Mouse (Mus musculus) cerebellum, postnatal 14 days (tissue): ENCODE results near the gene Mast4.

Experiments
- DNase-seq, 2 experiments: peaks; one replicate each; pipeline ENCODE4 v3.0.0; 2021; ENCODE audit warnings: mixed read lengths in 2 of 2

Gene Mast4

DNA sequence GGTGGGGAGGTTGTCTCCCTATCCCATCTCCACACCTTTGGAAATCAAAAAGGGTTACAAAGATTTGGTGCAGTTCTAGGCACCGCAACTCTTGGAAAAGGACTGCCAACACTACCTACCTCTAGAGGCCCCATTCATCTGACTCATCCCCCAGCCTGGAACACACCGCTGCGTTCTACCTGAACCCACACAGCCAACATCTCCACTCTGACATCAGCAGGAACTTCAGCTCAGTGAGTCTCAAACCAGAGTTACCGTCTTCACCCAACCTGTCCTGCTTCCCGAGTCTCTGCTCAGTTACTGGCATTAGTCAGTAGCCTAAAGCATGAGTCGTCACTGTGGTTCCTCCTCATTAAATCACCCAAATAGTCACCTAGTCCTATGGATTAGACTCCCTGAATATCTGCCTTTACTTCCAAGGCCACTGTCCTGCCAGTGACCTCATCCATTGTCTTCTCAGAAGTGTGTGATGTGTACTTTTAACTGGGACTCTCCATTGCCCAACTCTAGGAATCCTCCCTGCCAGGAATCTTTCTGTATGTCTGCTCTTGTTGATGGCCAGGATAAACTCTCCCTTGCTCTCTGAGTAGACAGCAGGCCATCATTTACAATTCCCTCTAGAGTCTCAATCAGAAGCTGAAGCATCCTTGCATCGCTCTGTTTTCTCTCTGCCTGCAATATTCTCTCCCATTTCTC, 453.8 kb downstream of the Mast4 start:
- no peak for DNase-seq

DNA sequence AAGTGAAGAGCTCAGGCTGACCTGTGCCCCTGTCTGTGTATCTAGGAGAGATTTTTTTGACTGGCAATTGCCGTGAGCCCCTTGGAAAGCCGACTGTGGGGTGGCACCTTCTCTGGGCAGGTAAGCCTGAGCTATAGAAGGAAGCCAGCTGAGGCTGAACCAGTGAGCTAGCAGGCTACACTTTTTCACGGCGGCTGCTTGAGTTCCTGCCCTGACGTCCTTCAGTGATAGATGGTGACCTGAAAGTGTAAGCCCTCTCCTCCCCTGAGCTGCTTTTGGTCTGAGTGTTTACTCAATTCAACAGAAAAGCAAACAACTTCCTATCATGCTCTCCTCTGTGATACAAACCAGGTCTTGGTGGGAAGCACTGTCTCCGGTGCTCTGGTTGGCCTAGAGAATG, 455.7 kb downstream of the Mast4 start:
- DNase-seq = no peak

DNA sequence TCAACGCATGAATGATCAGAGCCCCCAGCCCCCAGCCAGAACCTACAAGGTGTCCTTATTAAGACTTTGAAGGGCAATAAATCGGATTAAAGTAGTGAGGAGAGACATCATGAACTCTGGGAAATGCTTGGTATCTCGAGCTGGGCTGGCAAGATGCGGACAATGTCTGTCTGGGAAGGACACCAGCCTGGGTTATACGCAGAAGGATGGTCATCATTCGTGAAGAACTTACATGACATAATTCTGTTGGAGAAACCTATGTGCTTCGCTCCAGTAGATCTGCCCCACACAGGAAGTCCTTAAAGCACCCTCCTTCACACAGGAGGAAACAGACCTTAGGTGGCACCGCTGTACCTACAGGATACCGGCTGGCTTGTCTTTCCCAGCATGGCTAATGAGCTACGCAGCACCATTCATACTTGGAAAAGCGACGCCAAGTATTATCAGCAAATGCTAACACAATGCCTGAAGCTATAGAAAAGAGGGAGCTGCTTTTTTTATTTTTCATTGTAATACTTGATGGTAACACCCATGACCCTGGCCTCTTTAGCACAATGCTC, 456.5 kb downstream of the Mast4 start:
- DNase-seq = no peak

DNA sequence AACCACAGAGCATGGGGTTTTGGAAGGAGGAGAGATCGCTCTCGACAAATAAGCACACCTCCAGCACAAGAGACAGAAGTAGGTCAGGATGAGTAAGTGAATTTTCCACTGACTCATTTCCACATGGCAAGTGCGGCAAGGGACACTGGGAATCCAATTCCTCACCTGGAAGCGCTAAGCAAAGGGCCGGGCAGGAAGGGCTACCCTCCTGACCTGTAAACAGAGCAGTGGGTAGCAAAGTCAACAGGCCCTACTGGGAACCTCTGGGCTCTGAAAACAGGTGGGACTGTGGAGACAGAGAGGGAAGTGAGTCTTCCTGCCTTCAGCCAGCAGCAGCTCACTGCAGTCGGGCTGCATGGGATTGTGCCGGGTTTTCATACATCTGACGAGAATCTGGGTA, 457.1 kb downstream of the Mast4 start:
- no peak for DNase-seq

DNA sequence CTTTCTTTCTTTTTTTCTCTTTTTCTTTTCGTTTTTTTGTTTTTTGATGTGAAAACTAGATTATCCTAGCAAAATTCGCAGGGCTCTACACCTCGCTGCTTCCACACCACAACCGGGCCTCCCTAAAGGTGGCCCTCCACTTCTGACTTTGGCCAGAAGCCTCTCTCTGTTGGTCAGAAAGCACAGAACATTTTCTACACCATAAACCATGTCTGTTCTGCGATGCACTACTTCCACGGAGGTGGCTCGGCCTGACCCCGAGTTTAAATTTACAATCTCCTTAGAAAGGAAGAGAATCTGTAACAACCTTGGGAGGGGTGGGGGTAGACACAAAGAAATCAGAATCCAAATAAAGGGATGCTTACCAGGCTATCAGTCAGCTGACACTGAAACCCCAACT, 458.8 kb downstream of the Mast4 start:
- DNase-seq = no peak

DNA sequence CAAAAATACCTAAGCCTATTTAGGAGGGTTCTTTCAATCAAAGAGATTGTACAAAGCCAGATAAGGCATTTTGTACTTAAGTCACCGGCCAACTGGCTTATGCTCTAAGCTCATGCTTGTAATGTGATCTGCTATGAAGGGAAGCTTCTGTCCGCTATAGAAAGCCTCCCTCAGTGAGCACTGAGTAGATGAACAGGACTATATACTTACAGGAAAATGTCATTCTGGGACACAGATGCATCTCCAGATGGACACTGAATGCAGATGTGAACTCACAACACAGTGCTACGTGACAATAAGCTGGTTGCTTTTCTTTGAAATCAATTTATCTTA, 459.2 kb downstream of the Mast4 start:
- no peak for DNase-seq

DNA sequence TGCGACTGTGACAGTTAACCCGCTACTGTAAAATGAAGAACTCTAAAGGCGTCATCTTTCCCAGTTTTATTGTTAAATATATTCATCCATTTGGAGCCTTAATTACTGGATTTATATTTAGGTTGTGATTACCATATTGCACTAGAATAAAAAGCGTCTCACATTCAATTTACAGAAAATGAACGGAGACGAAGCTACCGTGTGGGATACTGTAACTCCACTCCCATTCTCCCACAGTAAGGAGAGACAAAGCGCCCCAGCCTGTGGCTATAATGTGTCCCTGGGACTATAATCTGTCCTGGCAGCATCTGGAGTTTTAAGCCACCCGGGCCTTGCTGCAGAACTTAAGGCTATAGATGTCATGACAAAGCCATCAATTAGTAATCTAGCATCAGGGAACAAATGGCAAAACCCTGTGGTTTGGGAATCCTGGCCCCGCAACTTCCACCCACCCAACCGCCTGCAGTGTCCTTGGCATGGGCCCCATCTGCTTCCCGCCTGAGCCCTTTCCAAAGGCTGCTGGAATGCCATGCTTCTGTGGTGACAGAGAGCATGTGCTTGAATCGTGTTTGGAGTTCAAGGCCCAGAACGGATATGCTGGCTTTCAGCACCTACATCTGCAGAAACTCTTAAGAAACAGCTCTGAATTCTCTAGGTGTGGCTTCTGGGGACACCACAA, 459.7 kb downstream of the Mast4 start:
- DNase-seq = peak; percentile 61 to 66

DNA sequence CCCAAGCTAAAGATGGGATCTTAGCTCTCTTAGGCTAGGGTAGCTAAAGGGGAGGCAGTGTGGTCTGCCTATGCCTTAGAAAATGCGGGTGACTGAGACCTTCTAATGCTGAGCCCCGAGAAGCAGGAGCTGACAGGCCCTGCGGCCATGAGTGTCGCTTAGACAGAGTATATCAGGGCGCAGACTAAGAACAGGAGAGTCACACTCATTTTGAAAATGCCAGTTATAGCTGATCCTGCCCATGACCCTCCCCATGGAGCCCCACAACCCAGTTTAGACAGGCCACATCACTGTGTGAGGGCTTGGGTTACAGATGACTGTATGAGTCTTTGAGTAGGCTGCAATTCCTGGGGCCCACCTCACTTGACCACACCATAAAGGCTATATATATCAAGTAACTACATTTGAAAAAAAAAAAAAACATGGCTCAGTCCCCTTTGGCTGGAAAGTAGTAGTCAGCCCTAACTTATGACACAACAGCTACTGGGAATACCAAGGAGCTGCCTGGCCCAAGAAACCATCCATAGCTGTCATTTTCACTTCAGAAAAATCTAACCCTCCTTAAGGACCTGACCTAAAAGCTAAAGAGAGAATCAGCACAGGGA, 460.8 kb downstream of the Mast4 start:
- DNase-seq = no peak

DNA sequence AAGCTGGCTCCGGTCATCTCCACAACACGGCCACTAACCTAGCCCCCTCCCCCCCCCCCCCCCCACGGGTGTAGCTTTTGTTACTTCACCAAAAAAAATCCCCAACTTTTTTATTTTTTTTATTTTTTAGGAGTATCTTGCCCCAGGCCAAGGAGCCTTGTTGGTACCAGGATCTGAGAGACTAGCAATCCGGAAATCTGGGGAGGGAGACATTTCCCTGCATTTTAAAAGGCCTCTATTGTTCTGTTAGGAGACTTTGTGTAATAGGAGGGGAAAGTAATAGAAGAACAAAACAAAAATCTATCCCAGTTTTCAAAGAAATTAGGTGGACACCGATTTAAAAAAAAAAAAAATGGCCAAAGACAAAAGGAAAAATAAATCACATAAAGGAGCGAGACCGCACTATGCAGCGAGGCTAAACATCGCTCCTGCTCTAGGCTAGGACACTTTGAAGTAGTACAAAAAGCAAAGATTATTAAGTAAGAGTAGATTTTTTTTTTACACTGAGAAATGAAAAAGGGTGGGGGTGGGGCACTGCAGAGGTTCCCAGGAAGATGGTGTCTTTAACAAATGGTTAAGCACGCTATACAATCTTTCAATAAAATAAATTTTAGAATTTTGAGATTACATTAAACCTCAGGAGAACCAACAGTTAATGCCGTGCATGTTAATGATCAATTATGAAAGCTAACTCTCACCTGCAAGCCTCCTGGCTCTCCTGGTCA, 462.8 kb downstream of the Mast4 start:
- no peak for DNase-seq

DNA sequence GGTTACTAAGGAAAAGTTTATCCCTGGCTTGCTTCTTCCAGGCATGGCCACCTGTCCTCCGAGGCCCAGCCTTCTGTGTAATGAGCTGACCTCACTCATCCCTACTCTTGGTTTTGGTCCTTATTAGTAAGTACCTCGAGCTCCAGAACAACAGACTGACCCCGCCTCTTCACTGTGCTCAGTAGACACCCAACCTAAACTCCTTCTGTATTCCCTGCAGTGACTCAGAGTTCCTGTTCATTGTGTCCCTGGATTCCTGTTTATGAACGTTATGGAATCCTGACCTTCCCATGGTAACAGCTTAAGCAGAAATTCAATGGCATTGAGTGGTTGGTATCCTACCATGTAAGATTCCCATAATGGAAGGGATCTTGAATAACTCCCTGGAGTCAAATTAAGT, 464.8 kb downstream of the Mast4 start:
- DNase-seq = no peak

DNA sequence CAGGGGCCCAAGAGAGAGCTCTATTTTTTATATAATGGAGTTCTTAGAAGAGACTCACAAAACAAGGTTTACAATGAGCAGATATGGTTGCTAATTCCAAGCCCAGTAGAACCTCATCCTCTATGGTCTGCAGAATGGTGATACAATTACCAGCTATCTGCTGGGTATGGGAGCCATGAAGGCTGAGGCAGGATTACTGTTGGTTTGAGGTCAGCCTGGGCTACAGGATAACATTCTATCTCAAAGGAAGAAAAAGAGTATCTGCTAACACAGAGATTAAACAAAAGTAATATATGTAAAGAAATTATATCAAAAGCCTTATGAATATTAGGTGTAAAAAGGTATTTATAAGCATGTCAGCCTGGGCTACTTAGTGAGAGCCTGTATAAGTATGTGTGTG, 467.5 kb downstream of the Mast4 start:
- DNase-seq = no peak

DNA sequence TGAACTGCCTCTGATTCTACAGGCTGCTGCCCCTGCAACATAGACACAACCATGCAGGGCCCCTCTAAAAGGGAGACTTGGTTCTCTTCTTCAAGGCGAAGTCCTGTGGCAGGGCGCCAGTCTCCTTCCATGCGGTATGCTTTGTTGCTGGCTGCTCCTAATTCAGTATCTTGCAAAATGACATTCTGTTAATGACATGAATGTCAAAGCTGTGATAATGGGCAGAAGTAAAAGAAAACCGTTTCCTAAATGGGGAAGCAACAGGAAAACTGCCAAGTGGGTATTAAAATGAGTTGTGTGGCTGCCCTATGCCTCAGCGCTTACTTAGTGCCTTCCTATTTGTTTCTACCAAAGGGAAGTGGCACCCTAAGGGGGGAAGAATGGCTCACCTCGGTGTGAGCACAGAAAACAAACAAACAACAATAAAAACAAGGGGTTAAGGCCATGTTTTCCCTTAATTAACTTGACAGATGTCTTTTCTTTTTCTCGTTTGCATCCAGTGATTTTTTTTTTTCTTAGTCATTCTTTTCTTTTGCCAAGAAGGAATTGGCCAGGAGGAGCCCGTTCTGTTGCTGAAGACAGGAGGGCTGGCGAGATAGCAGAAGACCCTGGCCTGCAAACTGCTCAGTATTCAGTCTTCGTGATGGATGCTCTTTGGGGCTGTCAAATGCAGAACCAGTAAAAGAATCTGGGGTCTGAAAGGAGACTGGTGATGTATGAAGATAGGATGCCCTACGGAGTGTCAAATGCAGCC, 468.1 kb downstream of the Mast4 start:
- DNase-seq = peak; percentile 40 to 55

DNA sequence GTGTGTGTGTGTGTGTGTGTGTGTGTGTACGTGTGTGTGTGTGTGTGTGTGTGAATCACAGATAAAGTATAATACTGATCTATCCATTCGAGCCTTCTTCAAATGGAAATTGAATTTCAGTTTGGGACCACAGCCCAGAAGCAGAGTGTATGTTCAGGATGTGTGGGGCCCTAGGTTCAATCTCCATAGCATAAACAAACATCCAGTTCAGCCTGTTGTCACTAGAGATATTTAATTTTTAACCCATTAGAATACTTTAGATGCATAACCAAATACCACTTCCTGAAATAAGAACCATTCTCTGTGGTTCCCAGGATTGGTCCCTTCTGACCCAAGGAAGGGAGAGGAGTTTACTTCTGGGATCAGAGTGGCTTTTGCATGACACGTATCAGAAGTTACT, 468.8 kb downstream of the Mast4 start:
- DNase-seq = no peak

DNA sequence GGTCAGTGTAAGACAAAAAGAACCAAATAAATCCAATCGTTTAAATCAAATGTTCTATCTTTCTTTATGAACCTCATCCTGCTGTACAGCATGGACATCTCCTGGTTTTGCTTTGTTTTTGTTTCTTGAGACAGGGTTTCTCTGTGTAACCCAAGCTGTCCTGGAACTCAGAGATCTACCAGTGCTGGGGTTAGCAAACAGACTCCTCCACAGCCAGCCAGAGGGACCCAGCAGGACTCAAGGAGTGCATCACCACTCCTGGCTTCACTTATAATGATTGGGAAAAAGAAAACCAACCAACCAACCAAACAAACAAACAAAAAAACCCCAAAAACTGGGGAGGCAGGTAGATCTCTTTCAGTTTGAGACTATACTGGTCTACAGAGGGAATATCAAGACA, 469.5 kb downstream of the Mast4 start:
- DNase-seq = no peak

DNA sequence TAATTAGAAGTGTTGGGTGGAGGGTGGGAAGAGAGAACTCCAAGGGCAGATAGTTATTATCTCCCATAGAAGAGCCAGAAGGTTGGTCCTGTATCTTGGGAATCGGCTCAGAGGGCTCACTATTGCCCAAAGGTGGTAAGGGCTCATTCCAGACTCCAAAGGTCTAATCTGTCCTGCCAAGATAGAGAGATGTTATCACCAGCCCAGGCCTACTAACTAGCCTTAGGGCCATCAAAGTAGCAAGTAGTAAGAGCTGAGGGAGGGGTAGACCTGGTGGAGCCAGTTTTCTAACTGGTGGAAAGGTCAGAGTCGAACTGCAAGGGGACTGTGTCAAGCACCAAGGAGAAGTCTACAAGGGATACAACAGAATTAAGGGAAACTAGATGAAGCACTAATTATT, 470.2 kb downstream of the Mast4 start:
- no peak for DNase-seq

DNA sequence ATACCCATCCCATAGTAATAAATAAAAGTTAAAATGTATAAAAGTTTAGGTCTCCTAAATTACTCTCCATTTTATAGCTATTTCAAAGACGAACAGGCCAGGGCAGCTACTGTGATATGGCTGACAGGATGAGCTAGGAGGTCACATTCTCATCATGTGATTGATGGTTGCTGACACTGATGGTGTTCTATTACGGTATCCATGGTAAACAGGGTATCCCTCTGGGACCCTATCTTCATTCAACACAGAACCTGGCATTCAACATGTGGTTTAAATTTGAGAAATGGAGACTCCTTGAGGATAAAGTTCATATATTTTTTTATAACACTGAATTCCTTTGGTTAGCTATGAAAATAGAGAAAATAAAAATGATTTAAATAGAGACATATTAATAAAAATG, 471.3 kb downstream of the Mast4 start:
- DNase-seq = no peak

DNA sequence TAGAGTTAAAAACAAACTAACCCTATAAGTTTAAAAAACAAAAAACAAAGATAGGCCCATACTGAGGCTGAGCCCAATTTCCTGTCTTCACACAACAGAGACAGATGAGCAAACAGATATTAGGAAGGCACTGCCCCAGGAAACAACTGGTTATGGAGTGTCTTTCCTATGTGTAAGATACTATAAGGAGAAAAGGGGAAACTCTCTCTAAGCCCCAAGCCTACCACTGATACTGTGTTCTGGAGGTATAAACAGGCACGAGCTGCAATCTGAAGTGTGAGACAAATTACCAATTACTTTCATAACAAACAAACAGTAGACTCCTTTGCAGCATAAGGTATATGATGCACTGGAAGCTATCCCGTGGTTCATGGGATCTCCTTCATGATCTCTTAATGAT, 471.9 kb downstream of the Mast4 start:
- DNase-seq = no peak

DNA sequence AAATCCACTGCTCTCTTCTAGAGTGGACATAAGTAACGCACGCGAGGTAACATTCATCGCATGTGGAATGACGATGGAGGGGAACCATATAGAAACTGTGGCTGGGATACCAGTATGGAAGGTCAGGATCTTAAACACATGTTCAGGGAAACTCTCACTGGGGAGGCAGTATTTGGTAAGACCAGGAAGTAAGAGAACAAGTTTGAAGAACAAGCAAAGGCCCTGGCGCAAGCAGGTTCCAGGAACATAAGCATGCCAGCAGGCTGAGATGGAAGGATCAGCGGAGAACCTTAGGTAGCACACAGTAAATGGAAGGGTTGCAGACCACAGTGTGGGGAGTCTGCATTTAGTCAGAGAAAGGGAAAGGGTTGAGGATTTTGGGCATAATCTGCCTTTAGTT, 473.6 kb downstream of the Mast4 start:
- no peak for DNase-seq

DNA sequence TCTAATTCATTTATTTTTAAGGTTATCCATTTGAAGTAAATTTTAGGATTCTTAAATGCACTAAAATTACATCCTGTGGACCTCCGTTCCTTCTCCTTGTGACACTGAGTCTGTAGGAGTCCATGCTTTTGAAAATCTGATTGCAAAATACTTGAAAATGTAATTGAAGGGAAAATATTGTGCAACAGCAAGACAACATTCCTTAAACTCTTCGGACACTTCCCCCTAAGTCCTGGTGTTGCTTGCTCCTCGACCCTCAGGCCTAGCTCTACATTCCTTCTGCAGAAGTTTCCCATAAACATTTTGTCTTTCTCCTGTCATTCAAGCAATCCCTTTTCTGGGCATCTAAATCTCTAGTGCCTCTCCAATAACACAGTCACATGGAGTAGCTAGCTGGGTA, 474.2 kb downstream of the Mast4 start:
- no peak for DNase-seq

DNA sequence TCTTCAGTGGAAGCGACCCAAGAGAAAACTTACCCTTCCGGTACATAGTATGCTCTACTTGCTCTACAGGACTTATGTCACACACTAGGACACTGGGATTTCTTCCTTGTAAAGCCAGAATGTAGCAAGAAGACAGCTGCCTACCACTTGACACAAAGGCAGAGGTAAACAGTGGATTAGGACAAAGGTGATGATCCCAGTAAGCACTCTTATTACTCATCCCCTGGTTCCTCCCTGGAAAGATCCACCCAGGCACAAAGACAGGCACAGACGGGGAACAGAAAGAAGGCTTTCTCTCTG, 476.8 kb downstream of the Mast4 start:
- DNase-seq = no peak

DNA sequence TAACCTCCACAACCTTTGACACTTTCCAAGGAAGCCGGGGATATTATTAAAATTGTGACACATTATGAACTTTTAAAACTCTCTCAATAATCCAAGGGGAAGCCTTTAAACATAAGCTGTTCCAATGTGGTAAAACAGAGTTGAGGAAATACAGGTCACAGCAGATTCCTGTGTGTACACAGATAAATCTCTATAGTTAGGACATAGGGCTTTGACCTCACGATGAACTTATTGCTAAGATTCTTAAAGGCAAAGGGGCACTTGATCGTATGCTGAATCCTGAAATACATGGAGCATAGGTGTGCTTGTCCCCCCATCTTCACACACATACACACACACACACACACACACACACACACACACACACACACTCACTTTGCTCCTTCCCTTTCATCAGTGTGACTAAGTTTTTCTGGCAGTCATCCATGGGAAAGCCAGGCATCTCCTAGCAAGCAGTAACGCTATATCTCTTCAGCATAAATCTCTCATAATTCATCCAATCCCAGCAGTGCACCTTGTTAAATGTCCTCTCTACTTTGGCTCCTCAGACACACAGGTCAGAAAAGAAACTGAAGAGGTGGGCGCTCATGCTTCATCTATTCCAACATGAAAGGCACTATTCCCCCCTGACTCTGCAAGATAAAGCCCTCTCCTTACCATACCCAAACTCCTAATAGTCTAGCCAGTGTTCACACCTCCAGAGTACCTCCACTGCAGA, 477.3 kb downstream of the Mast4 start:
- no peak for DNase-seq

DNA sequence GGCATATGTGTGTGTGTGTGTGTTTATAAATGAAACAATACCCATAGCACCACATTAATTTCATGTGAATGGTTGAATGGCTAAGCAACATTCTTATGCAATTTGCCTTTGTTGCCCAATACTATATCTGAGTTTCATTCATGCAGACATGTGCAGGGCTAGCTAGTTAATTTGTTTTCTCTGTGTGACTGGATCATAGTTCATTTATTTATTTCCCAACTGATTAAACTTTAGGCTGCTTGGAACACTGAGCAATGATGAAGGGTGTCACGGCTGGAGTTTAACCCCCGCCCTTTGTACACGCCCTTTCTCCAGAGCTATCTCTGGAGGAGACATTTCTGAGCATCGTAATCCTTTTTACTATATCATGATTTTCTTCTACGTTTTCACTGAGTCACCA, 481.4 kb downstream of the Mast4 start:
- DNase-seq = no peak
